Comparison of ENCODE assay signal across 8 mouse cellular contexts in the genomic region with DNA sequence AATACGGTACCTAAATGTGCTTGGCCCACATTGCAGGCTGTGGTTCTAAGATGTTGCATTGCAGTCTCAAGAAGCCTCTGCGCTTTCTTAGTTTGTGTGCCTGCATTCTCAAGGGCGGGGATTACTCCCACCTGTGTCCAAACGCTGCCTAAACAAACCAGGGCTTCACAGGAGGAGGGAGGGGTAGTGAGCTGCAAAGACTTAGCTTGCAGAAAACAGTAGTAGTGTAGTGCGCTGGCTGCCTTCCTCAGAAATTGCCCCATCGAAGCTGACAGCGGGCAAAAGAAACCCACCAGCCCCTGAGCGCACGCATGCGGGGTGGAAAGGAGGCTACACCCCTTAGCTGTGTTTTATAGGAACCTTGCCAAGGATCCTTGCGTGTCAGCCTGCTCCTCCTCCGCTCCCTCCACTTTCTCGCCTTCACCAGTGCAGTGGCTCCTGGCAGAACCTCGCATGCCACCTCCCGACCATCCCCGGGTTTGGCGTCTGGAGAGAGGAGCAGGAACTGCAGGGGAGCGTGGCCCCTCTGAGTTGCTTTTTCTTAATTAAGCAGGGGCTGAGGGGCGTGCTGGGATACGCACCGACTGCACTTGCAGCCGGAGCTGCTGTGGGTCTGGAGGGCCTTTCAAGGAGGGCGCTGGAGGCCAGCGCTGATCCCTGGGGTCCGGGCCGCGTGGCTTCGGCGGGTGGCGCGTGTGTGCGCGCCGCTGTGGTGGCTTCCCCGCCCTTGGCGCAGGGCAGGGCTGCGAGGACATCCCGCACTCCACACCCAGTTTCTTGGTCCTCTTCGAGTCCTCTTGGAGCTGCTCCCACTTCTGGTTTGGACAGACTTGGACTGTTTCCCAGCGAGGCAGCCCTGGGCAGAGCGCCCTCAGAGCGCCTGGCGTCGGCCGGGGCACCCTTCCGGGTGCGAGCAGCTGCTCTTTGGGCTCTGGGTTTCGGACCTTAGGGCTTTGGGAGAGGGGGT. TPM values are rescaled to one million over a fixed set of nuclear protein-coding genes. Genes with fewer than 3 reads are reported as not detected.
DNase-seq lines count a peak whose midpoint lies in the region; ATAC-seq and TF ChIP-seq lines count a peak whose summit lies in the region.

A gene (plus strand): TSS at position 229 of the 967 bp plus-strand sequence.

- DNase-seq in ES-CJ7 (ENCODE audit: low read depth, low spot score) = peak; percentile 40
- peak; percentile 10 for DNase-seq in brain, embryonic 18.5 days (ENCODE audit: low read depth, low spot score)
- peak; percentile 5 for DNase-seq in right cerebral cortex, postnatal 25 days
- DNase-seq in lung, postnatal 0 days (ENCODE audit: low spot score) = no peak
- no peak for DNase-seq in thymus, adult 18-20 months

- H3K9ac ChIP-seq in forebrain, embryonic 13.5 days = 0 out of 2 replicates have a peak within 1 kb of the TSS, but pooled peaks have one; percentile 24
- H3K9ac ChIP-seq in intestine, postnatal 0 days (ENCODE audit: low read depth, low read length) = no peak within 1 kb of the TSS
- H3K9ac ChIP-seq in limb, embryonic 13.5 days = no peak within 1 kb of the TSS
- no peak within 1 kb of the TSS for H3K9ac ChIP-seq in lung, postnatal 0 days (replicated peaks; ENCODE audit: low read depth)

- H3K27me3 ChIP-seq in forebrain, embryonic 13.5 days = peaks cover 31% of the 10 kb centered on the region
- H3K27me3 ChIP-seq in intestine, postnatal 0 days (replicated peaks; ENCODE audit: control insufficient read depth, insufficient read depth, low read length) = 0 out of 2 replicates have a peak, but pooled peaks cover 7% of the 10 kb centered on the region
- peaks cover 37% of the 10 kb centered on the region for H3K27me3 ChIP-seq in limb, embryonic 13.5 days
- no peaks in the 10 kb centered on the region for H3K27me3 ChIP-seq in lung, postnatal 0 days (replicated peaks; ENCODE audit: insufficient read depth, low read length)

- no peak within 1 kb of the TSS for H3K27ac ChIP-seq in forebrain, embryonic 13.5 days
- no peak within 1 kb of the TSS for H3K27ac ChIP-seq in intestine, postnatal 0 days (ENCODE audit: low read depth, low read length)
- no peak within 1 kb of the TSS for H3K27ac ChIP-seq in limb, embryonic 13.5 days
- H3K27ac ChIP-seq in lung, postnatal 0 days (ENCODE audit: low read length) = no peak within 1 kb of the TSS

- peak within 1 kb of the TSS; percentile 62 for H3K4me2 ChIP-seq in forebrain, embryonic 13.5 days
- H3K4me2 ChIP-seq in intestine, postnatal 0 days (replicated peaks; ENCODE audit: low read depth) = 0 out of 2 replicates have a peak within 1 kb of the TSS, but pooled peaks have one; percentile 3
- peak within 1 kb of the TSS; percentile 61 for H3K4me2 ChIP-seq in limb, embryonic 13.5 days (replicated peaks)
- no peak within 1 kb of the TSS for H3K4me2 ChIP-seq in lung, postnatal 0 days (replicated peaks; ENCODE audit: low read depth, low read length)

- peaks cover 10% of the 10 kb centered on the region; the same call in 1 of the 2 replicates for H3K4me1 ChIP-seq in forebrain, embryonic 13.5 days
- no peaks in the 10 kb centered on the region for H3K4me1 ChIP-seq in intestine, postnatal 0 days (replicated peaks; ENCODE audit: control insufficient read depth, insufficient read depth, low read length)
- H3K4me1 ChIP-seq in limb, embryonic 13.5 days = 0 out of 2 replicates have a peak, but pooled peaks cover 5% of the 10 kb centered on the region
- H3K4me1 ChIP-seq in lung, postnatal 0 days (ENCODE audit: insufficient read depth, low read depth, low read length) = no peaks in the 10 kb centered on the region

- TF ChIP-seq CTCF in intestine, postnatal 0 days (IDR thresholded peaks at IDR 0.05; ENCODE audit: low read depth) = no peak
- no peak for TF ChIP-seq CTCF in lung, postnatal 0 days (IDR thresholded peaks at IDR 0.05)

- 3% methylated on average over 46 of the region's 48 CpGs for WGBS in forebrain, embryonic 13.5 days
- WGBS in intestine, postnatal 0 days = 4% methylated on average over 48 of the region's 48 CpGs
- WGBS in limb, embryonic 13.5 days = 2% methylated on average over 47 of the region's 48 CpGs
- 4% methylated on average over 45 of the region's 48 CpGs for WGBS in lung, postnatal 0 days

- H3K36me3 ChIP-seq in forebrain, embryonic 13.5 days (ENCODE audit: poor library complexity, severe bottlenecking) = no peaks in the 10 kb centered on the region
- H3K36me3 ChIP-seq in intestine, postnatal 0 days (ENCODE audit: control insufficient read depth, insufficient read depth) = no peaks in the 10 kb centered on the region
- H3K36me3 ChIP-seq in limb, embryonic 13.5 days = no peaks in the 10 kb centered on the region
- H3K36me3 ChIP-seq in lung, postnatal 0 days (ENCODE audit: insufficient read depth, low read length) = no peaks in the 10 kb centered on the region

- peak within 1 kb of the TSS; percentile 31 for H3K4me3 ChIP-seq in forebrain, embryonic 13.5 days
- H3K4me3 ChIP-seq in intestine, postnatal 0 days (ENCODE audit: low read depth, low read length) = no peak within 1 kb of the TSS
- H3K4me3 ChIP-seq in limb, embryonic 13.5 days = peak within 1 kb of the TSS; percentile 32
- no peak within 1 kb of the TSS for H3K4me3 ChIP-seq in lung, postnatal 0 days (ENCODE audit: low read depth, low read length)

- no peaks in the 10 kb centered on the region for H3K9me3 ChIP-seq in forebrain, embryonic 13.5 days (replicated peaks)
- no peaks in the 10 kb centered on the region for H3K9me3 ChIP-seq in intestine, postnatal 0 days (ENCODE audit: control insufficient read depth)
- H3K9me3 ChIP-seq in limb, embryonic 13.5 days = 0 out of 2 replicates have a peak, but pooled peaks cover under 1% of the 10 kb centered on the region
- H3K9me3 ChIP-seq in lung, postnatal 0 days (ENCODE audit: low read length) = no peaks in the 10 kb centered on the region

- ATAC-seq in forebrain, embryonic 13.5 days = peak; percentile 77
- ATAC-seq in intestine, postnatal 0 days = no peak
- ATAC-seq in limb, embryonic 13.5 days (ENCODE audit: low FRiP score, low read depth) = no peak
- no peak for ATAC-seq in lung, postnatal 0 days

- no peak for TF ChIP-seq EP300 in lung, postnatal 0 days (IDR thresholded peaks at IDR 0.05)

RNA-seq across cellular contexts. Expression of the gene that starts here (rescaled TPM):
- 16.5 and 22.2 TPM in 2 replicates for polyA plus RNA-seq in forebrain, embryonic 13.5 days (2015; fragmentation: Nextera tagmentation; extraction: Ambion mirVana)
- 0.75 and 0.76 TPM in 2 replicates for polyA plus RNA-seq in intestine, postnatal 0 days (2015; fragmentation: Nextera tagmentation; extraction: Ambion mirVana)
- polyA plus RNA-seq in limb, embryonic 13.5 days (2015; fragmentation: Nextera tagmentation; extraction: Ambion mirVana) = 3.6 and 3.7 TPM in 2 replicates
- polyA plus RNA-seq in lung, postnatal 0 days (2015; fragmentation: Nextera tagmentation; extraction: Ambion mirVana) = 0.05 and 0.07 TPM in 2 replicates

Comparison
In these comparisons a context has a peak if more than half of its experiments do, and no peak if none do; other contexts are left out.
1. DNase-seq: peak in ES-CJ7 (single experiment), brain, embryonic 18.5 days (single experiment) and right cerebral cortex, postnatal 25 days (single experiment); none in lung, postnatal 0 days (single experiment) and thymus, adult 18-20 months (0 of 2).
2. H3K4me3 ChIP-seq: peak in forebrain, embryonic 13.5 days (single experiment) and limb, embryonic 13.5 days (single experiment); none in intestine, postnatal 0 days (single experiment) and lung, postnatal 0 days (single experiment).